Mouse (Mus musculus) bone marrow, adult 2 months (tissue): ENCODE measurements around the gene Pole3.

ENCODE experiments used
- CTCF ChIP-seq: fragments of 200-500 bp; IDR thresholded peaks from 2 replicates; pipeline ENCODE4 v1.5.1; 2011; ENCODE audit warnings: low read length, control low read depth; ENCODE audit not compliant: control insufficient read depth, insufficient read depth
- POLR2A ChIP-seq: fragments of 200-500 bp; IDR thresholded peaks from 2 replicates; pipeline ENCODE4 v1.6.1; 2011; ENCODE audit warnings: low read depth, mild to moderate bottlenecking, control low read depth, low read length, borderline replicate concordance; ENCODE audit not compliant: control insufficient read depth

GRCm38 (mm10) chr4:62525489-62525811 is 582 bp upstream of the Pole3 start:
- TF ChIP-seq CTCF (no peak), POLR2A (no peak)
